Mouse (Mus musculus) heart, adult 18-20 months (tissue): ENCODE measurements around the gene Ptprt. TPM values are rescaled to one million over a fixed set of nuclear protein-coding genes. Genes with fewer than 3 reads are reported as not detected.

ENCODE experiments used
- DNase-seq, 2 experiments: peaks; one replicate each; pipeline ENCODE4 v3.0.0; 2021 to 2022; ENCODE audit warnings: mixed read lengths in 1 of 2
- total RNA-seq, 2 experiments: library from RNA; stranded (reverse); gene quantifications; 2 replicates each; pipeline ENCODE4 v1.2.3; 2021

The Ptprt gene
- total RNA-seq, 2 experiments from 2014 or later: 0.08 to 0.25 TPM

GRCm38 (mm10) chr2:162409245-162409644 is 251.7 kb downstream of the Ptprt start:
- DNase-seq: no peak

GRCm38 (mm10) chr2:162401316-162402100 is 259.4 kb downstream of the Ptprt start:
- DNase-seq: no peak

- no peak for DNase-seq
These were observed 266.3 kb downstream of the Ptprt start for GRCm38 (mm10) chr2:162394601-162395000.

GRCm38 (mm10) chr2:162391834-162392233 is 269.1 kb downstream of the Ptprt start:
- no peak for DNase-seq

GRCm38 (mm10) chr2:162377309-162377708 is 283.6 kb downstream of the Ptprt start:
- no peak for DNase-seq

GRCm38 (mm10) chr2:162349047-162349446 is 311.9 kb downstream of the Ptprt start:
- DNase-seq: no peak

- DNase-seq: no peak
These were observed 319.1 kb downstream of the Ptprt start for GRCm38 (mm10) chr2:162341846-162342245.

- DNase-seq: no peak
These were observed 320.7 kb downstream of the Ptprt start for GRCm38 (mm10) chr2:162340231-162340630.

- no peak for DNase-seq
These were observed 328.8 kb downstream of the Ptprt start for GRCm38 (mm10) chr2:162332066-162332683.

- DNase-seq: no peak
These were observed 331.5 kb downstream of the Ptprt start for GRCm38 (mm10) chr2:162329430-162329829.

GRCm38 (mm10) chr2:162322411-162322810 is 338.5 kb downstream of the Ptprt start:
- no peak for DNase-seq

- no peak for DNase-seq
These were observed 353.0 kb downstream of the Ptprt start for GRCm38 (mm10) chr2:162307996-162308395.

GRCm38 (mm10) chr2:162294070-162294469 is 366.9 kb downstream of the Ptprt start:
- DNase-seq: no peak

- no peak for DNase-seq
These were observed 378.3 kb downstream of the Ptprt start for GRCm38 (mm10) chr2:162282606-162283005.

- no peak for DNase-seq
These were observed 378.8 kb downstream of the Ptprt start for GRCm38 (mm10) chr2:162282121-162282520.

GRCm38 (mm10) chr2:162273826-162274225 is 387.1 kb downstream of the Ptprt start:
- DNase-seq: no peak

- no peak for DNase-seq
These were observed 409.7 kb downstream of the Ptprt start for GRCm38 (mm10) chr2:162251272-162251671.

- DNase-seq: no peak
These were observed 412.7 kb downstream of the Ptprt start for GRCm38 (mm10) chr2:162248296-162248695.

- DNase-seq: no peak
These were observed 438.5 kb downstream of the Ptprt start for GRCm38 (mm10) chr2:162222476-162222875.

- no peak for DNase-seq
These were observed 440.4 kb downstream of the Ptprt start for GRCm38 (mm10) chr2:162220586-162220985.

- no peak for DNase-seq
These were observed 441.4 kb downstream of the Ptprt start for GRCm38 (mm10) chr2:162219507-162219906.

GRCm38 (mm10) chr2:162217896-162218295 is 443.1 kb downstream of the Ptprt start:
- DNase-seq: no peak

- no peak for DNase-seq
These were observed 448.6 kb downstream of the Ptprt start for GRCm38 (mm10) chr2:162212397-162212796.

- DNase-seq: peak; percentile 7 to 16
These were observed 450.4 kb downstream of the Ptprt start for GRCm38 (mm10) chr2:162210564-162210963.
